In the genomic region with DNA sequence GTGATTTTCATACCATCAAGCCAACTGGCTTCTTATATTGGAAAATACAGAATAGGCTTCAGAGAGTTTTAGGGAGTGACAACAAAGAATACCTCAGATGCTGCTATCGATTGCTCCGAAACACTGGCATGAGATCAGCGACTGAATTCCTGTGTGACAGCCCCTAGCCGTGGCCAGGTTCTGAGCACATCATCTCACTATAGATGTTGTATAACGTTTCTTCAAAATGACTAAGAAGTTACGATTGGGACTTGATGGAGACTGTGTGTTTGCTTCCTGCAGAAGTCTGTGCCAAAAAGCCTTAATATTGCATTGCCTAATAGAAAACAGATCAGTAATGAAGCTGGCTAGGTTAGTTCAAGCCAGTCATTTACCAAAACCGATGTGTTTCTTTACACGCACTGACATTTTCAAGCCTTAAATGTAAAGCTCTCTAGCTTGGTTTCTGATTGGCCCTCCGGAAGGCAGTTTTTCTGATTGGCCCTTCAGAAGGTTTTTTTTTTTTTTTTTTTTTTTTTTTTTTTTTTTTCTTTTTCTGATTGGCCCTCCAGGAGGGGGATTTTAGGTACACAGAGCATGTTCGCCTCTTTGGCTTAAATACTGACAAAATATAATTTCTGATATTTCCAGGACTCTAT, we compare ENCODE assay signal across 9 mouse cellular contexts.
"Had no signal": no experiment of that assay in that cellular context is flagged by ENCODE, and none has a peak within 500 bp of the region (broad histone marks: within the 10 kb centered on the region; RNA-seq: fewer than 3 reads in every experiment).

No protein-coding gene starts in this region.

- H3K9me3 ChIP-seq: midbrain, embryonic 13.5 days had no signal

- H3K9ac ChIP-seq: liver, embryonic 14.5 days; midbrain, embryonic 13.5 days had no signal

- ATAC-seq: midbrain, embryonic 13.5 days had no signal

- H3K4me1 ChIP-seq: midbrain, embryonic 13.5 days had no signal

- H3K27me3 ChIP-seq: midbrain, embryonic 13.5 days had no signal

- H3K4me3 ChIP-seq: midbrain, embryonic 13.5 days had no signal

- H3K4me2 ChIP-seq: midbrain, embryonic 13.5 days had no signal

- H3K36me3 ChIP-seq: midbrain, embryonic 13.5 days had no signal

- DNase-seq: kidney, adult 8-10 months; kidney, postnatal 25 days; layer of hippocampus, postnatal 36 days; lung, adult 18-20 months; lung, postnatal 14 days; right cerebral cortex, postnatal 14 days; thymus, postnatal 36 days had no signal

- H3K27ac ChIP-seq: liver, embryonic 14.5 days; midbrain, embryonic 13.5 days had no signal
